Mouse (Mus musculus) lung, embryonic 16.5 days (tissue): ENCODE measurements around the gene Kcnd2. TPM values are rescaled to one million over a fixed set of nuclear protein-coding genes. Genes with fewer than 3 reads are reported as not detected.

ENCODE experiments used
- ATAC-seq: fragments of 200-750 bp; cut with Nextera tagmentation; 2 replicates; pipeline ENCODE4 v1.8.0; 2017; ENCODE audit warnings: low read depth, mild to moderate bottlenecking, moderate library complexity
- H3K27ac ChIP-seq: fragments of 300-500 bp; sonication (generic); 2 replicates; pipeline ENCODE4 v1.5.1; 2014; ENCODE audit warnings: mild to moderate bottlenecking, control low read depth, low read length
- H3K27me3 ChIP-seq: fragments of 300-500 bp; sonication (generic); 2 replicates; pipeline ENCODE4 v1.6.1; 2014; ENCODE audit warnings: low read depth, low read length, mixed read lengths; ENCODE audit not compliant: control insufficient read depth, insufficient read depth
- H3K36me3 ChIP-seq: fragments of 300-500 bp; sonication (generic); 2 replicates; pipeline ENCODE4 v1.6.1; 2014; ENCODE audit warnings: low read length; ENCODE audit not compliant: control insufficient read depth, insufficient read depth
- H3K4me1 ChIP-seq: fragments of 300-500 bp; sonication (generic); replicated peaks from 2 replicates; pipeline ENCODE4 v1.6.1; 2014; ENCODE audit warnings: low read length, mixed read lengths; ENCODE audit not compliant: control insufficient read depth, insufficient read depth
- H3K4me2 ChIP-seq: fragments of 300-500 bp; sonication (generic); 2 replicates; pipeline ENCODE4 v1.6.1; 2014; ENCODE audit warnings: low read depth, low read length, control low read depth
- H3K4me3 ChIP-seq: fragments of 300-500 bp; sonication (generic); 2 replicates; pipeline ENCODE4 v1.5.1; 2014; ENCODE audit warnings: mild to moderate bottlenecking, low read length, control low read depth
- H3K9ac ChIP-seq: fragments of 300-500 bp; sonication (generic); 2 replicates; pipeline ENCODE4 v1.6.1; 2014; ENCODE audit warnings: low read length, control low read depth
- H3K9me3 ChIP-seq: fragments of 300-500 bp; sonication (generic); 2 replicates; pipeline ENCODE4 v1.6.1; 2016; ENCODE audit warnings: low read length; ENCODE audit not compliant: control insufficient read depth
- WGBS: fragments of 180-500 bp; shearing (Covaris S2); extraction: QIAGEN DNeasy Blood & Tissue Kit; methylation state at CpG from one replicate; pipeline ENCODE4 v1.1.7; 2014; 5-methylcytosine and 5-hydroxymethylcytosine counted together
- polyA plus RNA-seq: library from polyadenylated mRNA; unstranded; fragments of >200 nt; fragmentation: Nextera tagmentation; extraction: Ambion mirVana; gene quantifications from 2 replicates; pipeline ENCODE4 v1.2.1, GENCODE M21; 2015

The Kcnd2 gene
- polyA plus RNA-seq, 1 experiment from 2014 or later, result 0.14 TPM

DNA sequence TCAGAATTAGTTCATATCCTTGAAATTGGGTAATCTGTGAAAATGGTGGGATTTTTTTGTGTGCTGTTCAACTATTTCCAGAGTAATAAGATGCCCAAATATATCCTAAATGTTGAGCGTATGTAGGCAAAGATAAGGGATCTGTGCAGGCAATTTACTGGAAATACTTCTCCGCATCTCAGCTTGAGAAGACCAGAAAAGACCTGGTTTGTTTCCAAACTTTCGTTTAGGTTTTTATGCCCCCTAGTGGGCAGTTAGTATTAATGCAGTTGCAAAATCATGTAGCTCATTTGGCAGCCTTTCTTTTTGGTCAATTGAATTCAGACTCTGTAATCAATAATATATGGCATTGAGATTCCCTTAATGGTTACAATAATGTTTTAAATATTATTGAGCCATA lies 493.9 kb downstream of the Kcnd2 start:
- 8% methylated on average over 3 of the region's 3 CpGs for WGBS
- no peak overlapping the region for H3K27ac ChIP-seq
- no peaks in the 10 kb centered on the region for H3K27me3 ChIP-seq
- no peak overlapping the region for H3K4me2 ChIP-seq
- no peaks in the 10 kb centered on the region for H3K4me1 ChIP-seq
- no peak overlapping the region for H3K4me3 ChIP-seq
- no peak overlapping the region for H3K9ac ChIP-seq
- no peak for ATAC-seq
- no peaks in the 10 kb centered on the region for H3K9me3 ChIP-seq
- H3K36me3 ChIP-seq, result no peaks in the 10 kb centered on the region

DNA sequence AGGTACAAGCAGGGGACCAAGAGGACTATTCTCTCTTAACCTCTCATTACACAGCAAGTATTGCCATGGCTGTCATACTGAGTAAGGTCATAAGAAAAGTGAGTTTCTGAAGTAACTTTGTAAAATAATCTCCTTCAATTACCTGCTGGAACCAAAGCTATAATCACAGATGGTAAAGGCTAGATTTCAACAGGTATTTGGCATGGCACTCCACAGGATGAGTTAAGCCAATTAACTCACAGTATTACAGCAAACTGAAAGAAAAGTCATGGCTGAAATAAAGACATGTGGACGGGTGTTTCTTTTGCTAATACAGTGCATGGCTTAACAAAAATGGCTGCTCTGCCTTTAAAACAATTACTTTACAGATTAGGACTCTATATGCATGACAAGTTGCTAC lies 503.8 kb downstream of the Kcnd2 start:
- Histone ChIP-seq H3K9ac (no peak overlapping the region), H3K27me3 (no peaks in the 10 kb centered on the region), H3K4me3 (no peak overlapping the region), H3K4me2 (no peak overlapping the region), H3K4me1 (no peaks in the 10 kb centered on the region), H3K36me3 (no peaks in the 10 kb centered on the region), H3K9me3 (no peaks in the 10 kb centered on the region), H3K27ac (no peak overlapping the region)
- WGBS, result 67% methylated on average over 1 of the region's 1 CpGs
- ATAC-seq, result no peak

DNA sequence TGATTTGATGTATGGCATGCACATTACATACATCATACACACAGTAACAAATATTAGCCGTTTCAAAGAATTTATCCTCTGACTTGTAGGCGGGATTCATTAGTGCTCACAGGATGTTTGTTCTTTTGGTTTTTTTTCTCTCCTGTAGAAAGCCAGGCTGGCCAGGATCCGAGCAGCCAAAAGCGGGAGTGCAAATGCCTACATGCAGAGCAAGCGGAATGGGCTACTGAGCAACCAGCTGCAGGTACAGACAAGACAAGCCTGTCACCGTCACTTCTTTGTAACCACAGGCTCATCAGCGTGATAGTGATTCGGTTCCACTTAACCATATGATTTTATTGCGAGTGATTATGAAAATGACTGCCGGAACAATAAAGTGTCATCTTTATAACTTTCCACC lies 506.9 kb downstream of the Kcnd2 start:
- Histone ChIP-seq H3K36me3 (no peaks in the 10 kb centered on the region), H3K4me2 (no peak overlapping the region), H3K9me3 (no peaks in the 10 kb centered on the region), H3K4me1 (no peaks in the 10 kb centered on the region), H3K4me3 (no peak overlapping the region), H3K9ac (no peak overlapping the region), H3K27ac (no peak overlapping the region), H3K27me3 (no peaks in the 10 kb centered on the region)
- WGBS, result 59% methylated on average over 10 of the region's 10 CpGs
- ATAC-seq, result no peak

DNA sequence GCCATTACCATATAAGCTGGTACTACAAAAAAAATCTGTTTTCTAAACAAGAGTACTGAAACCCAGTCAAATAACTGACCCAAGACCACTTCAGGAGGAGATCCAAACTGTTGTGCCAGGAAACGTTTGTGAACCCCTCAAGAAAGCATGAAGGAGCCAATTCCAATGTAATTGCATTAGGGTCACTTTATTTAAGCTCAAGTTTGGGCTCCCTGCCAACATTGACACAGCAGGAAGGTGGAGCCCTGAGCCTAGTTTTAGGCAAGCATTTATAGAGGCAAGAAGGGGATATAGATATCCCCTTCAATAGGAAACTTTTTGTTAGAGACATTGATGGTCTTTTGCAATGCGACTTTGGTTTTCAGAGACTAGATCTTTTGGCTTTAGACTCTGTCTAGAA lies 525.3 kb downstream of the Kcnd2 start:
- Histone ChIP-seq H3K4me2 (no peak overlapping the region), H3K27ac (no peak overlapping the region), H3K4me1 (no peaks in the 10 kb centered on the region), H3K9me3 (no peaks in the 10 kb centered on the region), H3K36me3 (no peaks in the 10 kb centered on the region), H3K9ac (no peak overlapping the region), H3K4me3 (no peak overlapping the region), H3K27me3 (no peaks in the 10 kb centered on the region)
- WGBS, result 46% methylated on average over 2 of the region's 2 CpGs
- ATAC-seq, result no peak

DNA sequence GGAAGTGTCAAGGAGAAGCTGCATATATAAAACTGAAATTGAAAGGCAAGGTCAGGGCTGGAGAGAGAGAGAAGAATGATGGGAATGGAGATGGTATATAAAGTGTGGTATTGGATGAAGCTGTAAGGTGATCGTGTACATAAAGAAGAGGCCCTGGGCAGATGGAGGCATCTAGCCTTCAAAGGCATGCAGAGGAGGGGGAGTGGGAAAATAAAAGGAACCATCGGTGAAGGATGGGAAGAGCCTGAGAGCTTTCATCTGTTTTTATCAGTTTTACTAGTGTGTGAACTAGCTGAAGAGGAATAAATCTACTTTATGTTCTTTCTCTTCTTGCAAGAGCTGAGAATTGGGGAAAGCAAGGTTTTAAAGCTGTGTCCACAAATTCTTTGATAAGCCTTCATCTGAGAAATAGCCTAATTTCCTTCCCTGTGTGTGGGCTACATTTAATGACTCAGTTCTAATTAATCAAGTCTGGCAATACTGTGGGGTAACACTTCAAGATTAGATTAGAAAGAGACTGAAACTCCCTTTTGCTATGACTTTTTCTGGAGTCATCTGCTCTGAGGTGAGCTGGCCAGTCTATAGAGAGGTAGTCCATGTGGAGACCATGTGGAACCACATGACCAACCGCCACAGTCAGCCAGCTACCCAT lies 529.4 kb downstream of the Kcnd2 start:
- H3K9me3 ChIP-seq, result no peaks in the 10 kb centered on the region
- H3K27me3 ChIP-seq, result no peaks in the 10 kb centered on the region
- no peak overlapping the region for H3K4me2 ChIP-seq
- H3K4me3 ChIP-seq, result no peak overlapping the region
- ATAC-seq, result no peak
- WGBS, result 40% methylated on average over 3 of the region's 3 CpGs
- H3K27ac ChIP-seq, result no peak overlapping the region
- H3K9ac ChIP-seq, result no peak overlapping the region
- no peaks in the 10 kb centered on the region for H3K4me1 ChIP-seq
- no peaks in the 10 kb centered on the region for H3K36me3 ChIP-seq

DNA sequence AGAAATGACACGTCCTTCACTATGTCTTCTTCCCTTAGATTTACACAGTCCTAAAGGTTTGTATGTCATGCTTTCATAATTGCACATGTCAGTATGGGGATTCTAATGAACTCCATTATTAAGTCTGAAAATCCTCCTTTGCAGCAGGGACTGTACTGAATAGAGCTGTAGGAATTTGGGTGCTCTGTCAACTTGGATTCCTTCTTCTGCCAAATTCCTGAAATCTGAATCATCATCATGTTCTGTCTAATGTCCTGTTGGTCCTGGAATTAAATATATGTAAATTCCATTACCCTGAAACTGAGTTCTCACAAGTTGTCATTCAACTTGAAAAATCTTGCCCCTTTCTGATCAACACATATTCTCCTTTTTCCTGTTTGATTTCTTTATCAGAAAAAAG lies 532.2 kb downstream of the Kcnd2 start:
- H3K4me3 ChIP-seq, result no peak overlapping the region
- H3K4me2 ChIP-seq, result no peak overlapping the region
- H3K9ac ChIP-seq, result no peak overlapping the region
- no peak for ATAC-seq
- H3K27ac ChIP-seq, result no peak overlapping the region
- WGBS, result 79% methylated on average over 1 of the region's 1 CpGs
- no peaks in the 10 kb centered on the region for H3K36me3 ChIP-seq
- H3K27me3 ChIP-seq, result no peaks in the 10 kb centered on the region
- H3K9me3 ChIP-seq, result no peaks in the 10 kb centered on the region
- no peaks in the 10 kb centered on the region for H3K4me1 ChIP-seq

DNA sequence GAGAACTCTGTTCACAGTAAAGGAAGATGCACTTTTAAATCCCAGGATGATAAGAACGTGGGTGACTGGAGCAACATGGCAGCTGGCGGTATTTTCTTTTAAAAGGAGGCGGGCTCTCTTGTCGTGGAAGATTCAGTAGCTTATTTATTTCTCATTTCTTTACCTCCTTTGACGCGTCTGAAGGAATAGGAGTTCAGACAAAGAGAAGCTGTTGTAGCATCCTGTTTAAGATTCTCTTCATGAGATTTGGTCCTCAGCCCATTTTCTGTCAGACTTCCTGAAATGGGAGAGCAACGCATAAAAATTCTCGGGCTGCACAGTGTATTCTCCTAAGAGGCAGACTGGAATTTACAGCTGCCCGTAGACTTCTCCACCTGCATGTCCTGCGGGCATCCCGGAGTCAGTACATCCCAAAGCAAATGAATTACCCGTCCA lies 552.5 kb downstream of the Kcnd2 start:
- Histone ChIP-seq H3K36me3 (no peaks in the 10 kb centered on the region), H3K9me3 (no peaks in the 10 kb centered on the region), H3K27me3 (no peaks in the 10 kb centered on the region), H3K27ac (no peak overlapping the region), H3K4me3 (no peak overlapping the region), H3K4me2 (no peak overlapping the region), H3K9ac (no peak overlapping the region), H3K4me1 (no peaks in the 10 kb centered on the region)
- WGBS, result 56% methylated on average over 12 of the region's 12 CpGs
- no peak for ATAC-seq

DNA sequence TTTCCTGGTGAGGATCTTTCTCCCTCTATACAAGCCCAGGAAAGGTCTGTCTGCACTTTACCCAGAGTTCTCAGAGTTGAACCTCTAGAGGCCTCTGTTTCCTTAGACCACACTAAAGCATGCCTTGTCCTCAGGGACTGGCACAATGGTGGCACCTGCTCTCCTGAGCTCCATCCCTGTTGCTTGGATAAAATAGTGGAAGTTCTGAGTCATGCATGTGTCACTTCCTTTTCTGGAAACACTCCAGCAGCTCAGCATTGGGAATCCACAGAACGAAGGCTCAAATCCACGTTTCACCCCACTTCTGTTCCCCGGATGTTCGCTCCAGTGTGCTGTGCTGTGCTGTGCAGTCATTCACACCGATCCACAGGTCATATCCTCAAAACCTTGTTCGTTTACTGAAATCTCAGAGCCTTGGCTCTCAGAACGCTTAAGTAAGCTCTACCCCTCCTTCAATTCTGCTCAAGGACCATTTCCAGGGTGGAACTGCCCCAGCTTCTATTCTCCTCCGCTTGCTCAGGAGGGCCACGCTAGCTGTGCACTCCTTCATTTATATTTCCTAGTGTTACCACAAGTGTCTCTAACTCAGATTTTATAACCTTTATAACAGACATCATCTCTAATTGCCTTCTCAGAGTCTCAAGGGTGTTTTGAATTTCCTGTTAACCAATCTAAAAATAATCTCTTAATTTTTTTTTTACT lies 553.6 kb downstream of the Kcnd2 start:
- Histone ChIP-seq H3K4me1 (no peaks in the 10 kb centered on the region), H3K9me3 (no peaks in the 10 kb centered on the region), H3K9ac (no peak overlapping the region), H3K27ac (no peak overlapping the region), H3K36me3 (no peaks in the 10 kb centered on the region), H3K4me2 (no peak overlapping the region), H3K4me3 (no peak overlapping the region), H3K27me3 (no peaks in the 10 kb centered on the region)
- WGBS, result 58% methylated on average over 9 of the region's 9 CpGs
- ATAC-seq, result peak; percentile 57

DNA sequence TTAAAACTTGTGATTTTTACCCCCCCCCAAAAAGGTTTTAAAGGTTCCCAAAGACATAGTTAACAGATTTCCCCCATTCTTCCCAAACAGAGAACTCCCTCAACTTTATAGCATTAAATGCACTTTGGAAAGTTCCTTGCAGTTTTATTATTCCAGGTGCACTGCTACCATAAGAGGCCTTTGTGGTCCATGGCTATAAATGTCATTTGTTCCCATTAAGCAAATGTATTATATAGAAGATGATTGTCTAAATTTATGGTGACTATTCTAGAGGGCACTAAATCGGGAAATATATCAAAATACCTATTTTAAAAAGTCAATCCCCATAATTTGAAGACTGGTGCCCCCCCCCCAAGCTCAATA lies 554.1 kb downstream of the Kcnd2 start:
- Histone ChIP-seq H3K27ac (no peak overlapping the region), H3K4me3 (no peak overlapping the region), H3K9ac (no peak overlapping the region), H3K9me3 (no peaks in the 10 kb centered on the region), H3K4me1 (no peaks in the 10 kb centered on the region), H3K36me3 (no peaks in the 10 kb centered on the region), H3K4me2 (no peak overlapping the region), H3K27me3 (no peaks in the 10 kb centered on the region)
- ATAC-seq, result no peak
- WGBS, result 95% methylated on average over 1 of the region's 1 CpGs
